Mouse (Mus musculus): ENCODE results near the gene Kmt2e. TPM values are rescaled to one million over a fixed set of nuclear protein-coding genes. Genes with fewer than 3 reads are reported as not detected.

Gene Kmt2e
- polyA plus RNA-seq, 2 experiments from 2014 or later, result 171 to 206 TPM

DNA sequence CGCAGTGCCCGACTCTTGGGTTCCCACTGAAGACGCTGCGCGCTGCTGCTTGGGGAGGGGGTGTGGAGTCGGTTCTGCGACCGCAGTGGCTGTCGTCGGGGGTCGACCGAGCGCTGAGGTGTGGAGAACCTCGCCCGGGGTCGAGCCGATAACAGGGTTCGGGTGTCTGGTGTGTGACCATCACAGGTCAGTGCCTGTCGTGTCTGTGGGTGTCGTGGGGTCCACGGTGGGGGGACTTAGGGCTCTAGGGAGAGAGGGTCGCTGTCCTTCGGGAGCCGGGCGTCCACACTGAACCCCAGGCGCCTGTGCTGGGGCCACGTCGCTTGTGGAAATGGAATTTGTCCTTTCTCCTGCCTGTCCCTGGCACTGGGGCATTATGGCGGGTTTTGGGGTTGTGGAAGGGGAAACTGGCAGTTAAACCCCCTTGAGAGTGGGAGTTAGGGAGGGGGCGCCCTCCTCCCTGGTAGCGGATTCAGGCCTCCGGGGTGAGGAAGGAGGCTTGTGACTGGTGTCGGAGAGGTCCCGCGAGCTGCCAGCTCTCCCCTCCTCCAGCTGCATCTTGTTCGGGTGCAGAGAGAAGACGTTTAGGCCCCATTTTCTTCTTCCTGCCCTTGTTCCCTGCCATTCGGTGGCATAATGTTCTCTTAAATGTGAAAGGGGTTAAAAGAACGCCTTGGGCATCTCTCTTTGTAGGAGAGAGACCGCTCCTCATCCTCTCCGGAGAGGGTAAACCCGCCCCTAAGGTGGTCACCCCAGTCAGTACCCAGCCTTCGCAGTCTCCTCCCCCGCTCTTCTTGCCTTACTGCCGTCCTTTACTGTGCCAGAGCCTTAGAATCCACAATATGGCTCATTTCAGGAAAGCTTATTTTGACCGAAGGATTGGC lies 599 bp downstream of the Kmt2e start:
- ATAC-seq, result peak; percentile 4

DNA sequence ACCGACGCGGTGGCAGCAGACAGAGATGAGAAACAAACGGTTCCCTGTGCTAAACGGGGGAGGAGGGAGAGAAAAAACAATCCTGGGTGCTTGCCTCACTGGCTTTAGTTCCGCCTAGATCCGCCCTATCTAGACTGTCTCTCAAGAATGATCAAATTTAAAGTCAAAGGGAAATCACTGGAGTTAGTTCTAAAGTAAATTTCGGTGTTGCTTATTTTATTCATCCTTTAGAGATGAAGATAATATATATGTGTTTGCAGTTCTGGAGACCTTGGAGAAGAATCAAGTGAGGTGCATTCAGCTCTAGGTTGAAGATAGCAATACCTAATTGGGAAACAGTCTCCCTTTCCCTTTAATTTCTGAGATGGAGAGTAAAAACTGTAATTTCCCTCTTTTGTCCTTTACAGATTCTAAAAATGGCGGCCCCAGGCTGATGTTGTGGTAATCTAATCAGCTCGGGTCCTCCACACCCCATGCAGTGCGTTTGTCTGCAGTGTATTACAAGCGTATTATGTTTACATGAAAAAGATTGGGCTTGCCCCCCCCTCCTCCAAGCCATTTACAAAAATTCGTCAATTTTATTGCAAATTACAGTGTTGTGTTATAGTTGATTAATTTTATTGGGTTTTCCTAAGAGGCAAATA lies 1.4 kb downstream of the Kmt2e start:
- ATAC-seq, result no peak

DNA sequence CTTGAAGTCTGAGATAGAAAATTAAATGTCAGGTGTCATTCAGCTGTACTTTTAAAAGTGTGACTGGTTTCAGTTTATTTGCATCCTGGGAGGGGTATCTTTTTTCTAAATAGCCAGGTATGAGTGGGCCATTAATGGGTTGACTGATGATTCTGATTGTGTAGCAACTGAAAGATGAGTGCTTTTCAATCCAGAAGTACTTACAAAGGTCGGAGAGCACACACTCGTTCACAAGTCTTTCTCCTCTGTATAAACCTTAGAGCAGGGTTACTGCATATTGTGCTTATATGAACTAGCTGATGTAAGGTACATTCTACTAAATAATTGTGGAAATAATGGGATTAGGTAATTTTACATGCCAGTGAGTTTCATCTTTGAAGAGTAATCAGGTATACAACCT lies 2.5 kb downstream of the Kmt2e start:
- ATAC-seq, result no peak

DNA sequence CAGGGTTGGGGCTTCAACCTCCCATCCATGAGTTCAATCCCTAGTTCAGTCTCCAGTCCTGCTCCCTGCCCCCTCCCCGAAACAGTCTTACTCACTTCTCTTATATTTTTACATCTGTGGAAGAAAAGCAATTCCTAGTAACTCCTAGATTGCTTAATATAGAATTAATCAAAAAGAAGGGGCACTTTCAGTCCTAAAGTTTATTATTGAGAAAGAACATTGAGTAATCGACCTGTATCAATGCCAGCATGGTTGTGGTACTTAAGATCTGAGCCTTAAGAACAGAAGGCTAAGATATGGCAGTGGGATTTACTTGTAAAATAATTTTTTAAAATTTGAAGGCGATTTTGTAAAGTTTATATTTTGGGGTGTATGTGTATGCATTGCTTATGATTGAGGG lies 5.6 kb downstream of the Kmt2e start:
- no peak for ATAC-seq

DNA sequence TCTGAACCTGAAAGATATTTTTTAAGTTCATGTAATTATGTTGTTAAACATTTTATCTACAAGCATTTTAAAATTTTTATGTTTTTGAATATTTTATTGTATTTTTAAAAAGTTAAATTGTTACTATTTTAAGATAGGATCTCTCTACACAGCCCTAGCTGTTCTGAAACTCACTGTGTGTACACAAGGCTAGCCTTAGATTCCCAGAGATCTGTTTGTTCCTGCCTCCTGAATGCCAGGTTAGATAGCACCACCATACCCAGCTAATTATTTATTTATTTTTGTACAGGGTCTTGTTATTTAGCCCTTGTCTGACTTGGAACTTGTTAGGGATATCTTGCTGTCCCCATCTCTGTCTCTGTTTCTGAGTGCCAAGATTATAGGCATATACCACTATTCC lies 6.3 kb downstream of the Kmt2e start:
- ATAC-seq, result no peak

DNA sequence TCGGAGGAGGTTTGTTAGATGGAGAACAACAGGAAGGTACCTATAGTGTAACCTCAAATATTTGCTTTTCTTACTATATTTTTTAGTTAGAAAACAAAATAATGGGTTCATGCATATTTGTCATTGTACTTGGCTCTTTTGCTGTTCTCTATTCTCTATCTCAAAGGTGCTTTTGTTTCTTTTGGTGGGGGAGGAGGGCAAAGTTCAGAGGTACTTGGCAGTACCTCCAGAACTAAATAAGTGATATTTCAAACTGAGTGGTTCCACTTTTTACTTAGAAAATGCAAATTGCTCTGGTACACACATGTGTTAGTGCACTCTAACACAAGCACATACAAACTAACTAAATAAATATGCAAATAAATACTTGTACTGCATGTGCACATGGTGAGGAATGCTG lies 7.7 kb downstream of the Kmt2e start:
- no peak for ATAC-seq

DNA sequence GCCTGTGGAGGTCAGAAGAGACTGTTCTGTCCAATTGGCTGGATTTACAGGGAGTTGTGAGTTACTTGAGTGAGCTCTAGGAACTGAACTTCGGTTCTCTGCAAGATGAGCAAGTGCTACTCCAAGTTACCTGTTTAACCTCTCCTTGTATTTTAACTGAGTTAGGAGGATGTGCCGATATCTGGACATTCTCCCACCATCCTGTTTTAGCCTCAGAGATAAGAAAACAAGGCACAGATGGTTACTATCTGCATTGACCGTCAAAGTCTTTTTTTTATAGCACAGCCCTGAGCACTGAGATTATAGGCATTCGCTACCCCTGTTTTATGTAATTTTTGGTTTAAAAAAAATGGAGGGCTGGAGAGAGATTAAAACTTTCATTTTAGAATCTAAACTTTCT lies 10.2 kb downstream of the Kmt2e start:
- no peak for ATAC-seq

DNA sequence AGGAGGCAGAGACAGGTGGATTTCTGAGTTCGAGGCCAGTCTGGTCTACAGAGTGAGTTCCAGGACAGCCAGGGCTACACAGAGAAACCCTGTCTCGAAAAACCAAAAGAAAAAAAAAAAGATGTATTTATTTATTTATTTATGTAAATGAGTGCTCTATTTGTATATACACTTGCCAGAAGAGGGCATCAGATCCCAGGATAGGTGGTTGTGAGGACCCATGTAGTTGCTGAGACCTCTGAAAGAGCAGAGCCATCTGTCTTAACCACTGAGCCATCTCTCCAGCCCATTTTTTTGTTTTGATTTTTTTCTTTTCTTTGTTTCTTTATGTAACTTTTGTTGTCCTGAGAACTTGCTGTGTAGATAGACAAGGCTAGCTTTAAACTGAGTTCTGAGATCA lies 19.3 kb downstream of the Kmt2e start:
- ATAC-seq, result peak; percentile 76

DNA sequence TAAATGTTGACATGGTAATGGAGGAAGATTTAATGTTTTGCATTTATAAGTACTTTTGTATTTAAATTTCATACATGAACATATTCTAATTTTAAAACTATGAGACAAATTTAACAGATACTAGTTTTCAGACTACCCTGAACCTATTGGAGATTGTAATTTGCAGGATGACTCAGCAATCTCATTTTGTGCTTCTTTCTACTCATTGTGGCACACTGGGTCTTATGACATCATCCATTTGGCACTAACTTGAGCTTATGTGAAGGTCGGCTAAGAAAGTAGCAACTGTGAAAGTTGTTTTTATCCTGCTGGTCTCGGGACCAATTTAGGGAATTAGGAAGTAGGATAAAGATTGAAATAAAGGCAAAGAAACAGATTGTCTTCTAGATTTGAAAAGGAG lies 27.4 kb downstream of the Kmt2e start:
- ATAC-seq, result no peak

DNA sequence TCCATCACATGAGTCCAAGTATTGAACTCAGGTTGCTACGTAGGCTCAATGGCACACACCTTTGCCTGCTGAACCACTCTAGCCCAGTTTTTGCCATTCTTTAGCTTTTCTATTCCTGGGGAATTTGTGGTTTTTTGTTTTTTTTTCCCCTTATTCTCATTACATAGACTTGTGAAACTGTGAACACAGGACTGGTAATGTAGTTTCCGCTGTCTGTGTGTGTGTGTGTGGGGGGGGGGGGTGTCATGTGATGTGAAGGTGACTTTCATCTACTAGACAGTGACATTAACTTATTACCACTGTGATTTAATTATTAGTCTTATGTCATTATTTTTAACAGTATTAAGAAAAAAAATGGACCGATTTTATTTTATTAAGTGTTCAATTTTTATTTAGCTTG lies 30.0 kb downstream of the Kmt2e start:
- peak; percentile 28 for ATAC-seq

DNA sequence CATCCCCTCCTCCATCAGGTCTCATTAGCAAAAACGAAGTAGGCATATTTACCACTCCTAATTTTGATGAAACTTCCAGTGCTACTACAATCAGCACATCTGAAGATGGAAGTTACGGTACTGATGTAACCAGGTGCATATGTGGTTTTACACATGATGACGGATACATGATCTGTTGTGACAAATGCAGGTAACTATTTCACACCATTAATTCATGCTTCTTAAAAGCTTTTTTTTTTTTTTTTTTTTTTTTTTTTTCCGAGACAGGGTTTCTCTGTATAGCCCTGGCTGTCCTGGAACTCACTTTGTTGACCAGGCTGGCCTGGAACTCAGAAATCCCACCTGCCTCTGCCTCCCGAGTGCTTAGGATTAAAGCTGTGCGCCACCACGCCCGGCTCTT lies 30.5 kb downstream of the Kmt2e start:
- no peak for ATAC-seq

DNA sequence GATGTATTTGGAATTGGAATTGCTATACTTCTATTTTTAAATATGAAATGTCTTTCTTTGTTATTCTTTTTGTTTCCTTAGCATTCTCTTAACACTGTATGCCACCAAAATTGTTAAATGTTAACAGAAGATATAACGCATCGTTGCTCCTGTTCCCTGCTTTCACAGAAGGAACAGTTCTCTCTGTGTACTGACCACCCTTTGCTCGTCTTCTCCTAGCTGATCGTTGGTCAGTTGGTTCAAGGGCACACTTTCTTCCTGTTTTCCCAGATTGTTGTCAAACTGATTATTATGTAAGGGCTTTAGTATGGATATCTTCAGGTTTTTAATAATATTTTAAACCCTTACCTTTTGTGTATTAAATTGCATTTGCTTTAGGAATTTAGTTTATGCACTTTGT lies 32.3 kb downstream of the Kmt2e start:
- no peak for ATAC-seq

DNA sequence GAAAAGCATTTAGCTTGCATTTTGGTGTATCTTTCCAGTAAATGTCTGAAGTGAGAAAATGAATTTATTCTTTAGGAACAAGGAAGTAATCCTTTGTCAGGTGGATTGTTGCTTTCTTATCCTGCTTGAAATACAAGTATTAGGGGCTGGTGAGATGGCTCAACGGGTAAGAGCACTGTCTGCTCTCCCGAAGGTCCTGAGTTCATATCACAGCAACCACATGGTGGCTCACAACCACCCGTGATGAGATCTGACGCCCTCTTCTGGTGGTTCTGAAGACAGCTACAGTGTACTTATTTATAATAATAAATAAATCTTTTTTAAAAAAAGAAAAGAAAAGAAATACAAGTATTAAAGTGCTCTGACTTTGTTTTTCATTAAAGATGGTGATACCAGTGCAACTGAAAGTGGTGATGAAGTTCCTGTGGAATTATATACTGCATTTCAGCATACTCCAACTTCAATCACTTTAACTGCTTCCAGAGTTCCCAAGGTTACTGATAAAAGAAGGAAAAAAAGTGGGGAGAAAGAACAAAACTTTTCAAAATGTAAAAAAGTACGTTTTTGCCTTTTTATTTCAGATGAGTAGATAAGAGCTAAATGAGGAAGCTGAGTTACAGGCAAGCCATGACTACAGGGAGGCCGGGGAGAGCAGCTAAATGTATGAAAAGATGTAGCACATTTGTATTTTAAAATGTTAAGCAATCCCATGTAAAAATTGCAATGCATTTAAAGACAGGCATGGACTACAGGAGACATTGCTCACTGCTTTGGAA lies 39.0 kb downstream of the Kmt2e start:
- ATAC-seq, result no peak

DNA sequence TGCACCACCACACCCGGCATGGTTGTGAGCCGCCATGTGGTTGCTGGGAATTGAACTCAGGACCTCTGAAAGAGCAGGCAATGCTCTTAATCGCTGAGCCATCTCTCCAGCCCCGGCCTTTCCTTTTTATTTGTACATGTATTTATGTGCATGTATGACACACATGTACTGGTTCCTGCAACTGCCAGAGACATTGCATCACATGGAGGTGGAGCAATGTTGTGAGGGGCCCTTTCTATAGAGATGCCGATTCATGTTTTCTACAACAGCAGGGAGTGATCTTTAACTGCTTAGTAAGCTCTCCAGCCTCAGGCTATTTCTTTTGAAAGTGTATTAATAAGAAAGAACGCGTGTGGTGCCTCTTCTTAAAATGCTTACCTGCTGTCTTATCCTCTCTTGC lies 49.6 kb downstream of the Kmt2e start:
- ATAC-seq, result no peak

DNA sequence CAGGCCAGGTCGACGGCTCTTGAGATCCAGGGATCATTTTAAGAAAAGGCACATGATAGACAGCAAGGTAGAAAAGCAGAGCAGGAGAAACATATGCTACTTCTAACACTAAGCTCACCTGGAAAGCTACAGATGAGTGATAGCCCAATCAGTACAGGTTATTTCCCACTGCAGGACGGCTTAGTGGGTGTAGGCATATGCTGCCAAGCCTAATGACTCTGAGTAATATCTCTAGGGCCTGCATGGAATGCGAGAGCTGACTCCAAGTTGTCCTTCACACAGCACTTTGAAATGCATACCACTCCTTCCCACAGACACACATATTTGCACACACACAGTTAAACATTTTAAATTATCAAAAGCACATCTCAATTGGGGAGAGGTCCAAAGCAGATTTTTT lies 55.0 kb downstream of the Kmt2e start:
- ATAC-seq, result no peak

DNA sequence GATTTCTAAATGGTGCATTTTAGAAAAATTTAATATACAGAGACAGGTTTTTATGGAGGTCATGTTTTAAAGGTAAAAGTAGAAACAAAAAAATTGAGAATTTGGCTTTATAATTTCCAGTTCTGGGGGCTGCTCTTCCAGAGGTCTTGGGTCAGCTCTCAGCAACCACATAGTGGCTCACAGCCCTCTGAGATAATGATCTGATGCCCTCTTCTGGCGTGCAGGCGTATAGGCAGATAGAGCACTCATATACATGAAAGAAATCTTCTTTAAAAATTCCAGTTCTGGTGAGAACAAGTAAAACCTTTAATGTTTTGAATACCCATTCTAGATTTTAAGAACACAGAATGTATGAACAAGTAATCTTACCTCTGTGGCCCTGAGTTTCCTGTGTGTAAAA lies 56.6 kb downstream of the Kmt2e start:
- peak; percentile 43 for ATAC-seq

DNA sequence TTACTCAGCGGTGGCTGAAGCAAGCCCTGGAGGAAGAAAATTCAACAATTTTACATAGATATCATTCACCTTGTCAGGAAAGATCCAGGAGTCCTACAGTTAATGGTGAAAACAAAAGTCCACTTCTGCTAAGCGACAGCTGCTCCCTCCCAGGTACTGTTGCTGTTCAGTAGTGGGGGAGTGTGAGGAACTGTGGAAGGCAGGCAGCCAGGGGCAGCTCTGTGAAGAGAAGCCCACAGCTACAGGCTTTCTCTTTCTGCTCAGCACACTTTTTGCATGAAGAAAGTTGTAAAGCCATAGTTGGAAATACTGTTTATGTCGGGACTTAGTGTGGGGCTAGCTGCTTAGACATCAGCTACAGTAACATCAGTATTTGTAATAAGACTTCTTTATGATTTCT lies 62.2 kb downstream of the Kmt2e start:
- ATAC-seq, result no peak

DNA sequence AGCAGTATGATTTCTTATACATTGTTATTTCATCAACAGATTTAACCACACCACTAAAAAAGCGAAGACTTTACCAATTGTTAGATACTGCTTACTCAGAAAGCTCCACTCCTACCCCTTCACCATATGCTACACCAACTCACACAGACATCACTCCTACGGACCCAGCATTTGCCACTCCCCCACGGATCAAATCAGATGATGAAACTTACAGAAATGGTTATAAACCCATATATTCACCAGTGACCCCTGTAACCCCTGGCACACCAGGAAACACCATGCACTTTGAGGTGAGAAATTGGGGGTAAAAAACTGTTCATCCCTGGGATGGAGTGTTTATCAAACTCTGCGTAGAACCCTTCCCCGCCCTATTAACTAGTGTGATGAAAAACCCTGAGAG lies 62.7 kb downstream of the Kmt2e start:
- ATAC-seq, result no peak

DNA sequence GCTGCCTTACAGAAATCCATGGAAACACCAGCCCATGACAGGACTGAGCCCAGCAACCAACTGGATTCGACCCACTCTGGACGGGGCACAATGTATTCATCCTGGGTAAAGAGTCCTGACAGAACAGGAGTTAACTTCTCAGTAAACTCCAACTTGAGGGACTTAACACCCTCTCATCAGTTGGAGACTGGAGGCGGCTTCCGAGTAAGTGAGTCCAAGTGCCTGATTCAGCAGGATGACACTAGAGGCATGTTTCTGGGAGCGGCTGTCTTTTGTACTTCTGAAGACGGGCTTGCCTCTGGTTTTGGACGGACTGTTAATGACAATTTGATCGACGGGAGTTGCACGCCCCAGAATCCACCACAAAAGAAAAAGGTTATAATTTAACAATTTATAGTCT lies 63.7 kb downstream of the Kmt2e start:
- ATAC-seq, result no peak

DNA sequence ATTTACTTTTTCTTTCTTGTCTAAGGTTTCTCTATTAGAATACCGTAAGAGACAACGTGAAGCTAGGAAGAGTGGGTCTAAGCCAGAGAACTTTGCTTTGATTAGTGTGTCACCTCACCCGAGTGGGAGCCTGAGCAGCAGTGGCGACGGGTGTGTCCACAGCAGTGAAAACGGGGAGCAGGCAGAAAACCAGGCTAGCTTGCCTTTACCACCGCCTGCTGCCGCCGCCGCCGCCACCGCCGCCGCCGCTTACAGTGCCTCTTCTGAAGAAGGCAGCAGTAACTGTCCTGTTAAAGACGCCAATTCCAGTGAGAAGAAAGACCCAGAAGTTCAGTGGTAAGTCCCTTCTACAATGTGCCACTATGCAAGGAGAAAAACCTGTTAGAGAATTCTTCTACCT lies 65.0 kb downstream of the Kmt2e start:
- no peak for ATAC-seq

DNA sequence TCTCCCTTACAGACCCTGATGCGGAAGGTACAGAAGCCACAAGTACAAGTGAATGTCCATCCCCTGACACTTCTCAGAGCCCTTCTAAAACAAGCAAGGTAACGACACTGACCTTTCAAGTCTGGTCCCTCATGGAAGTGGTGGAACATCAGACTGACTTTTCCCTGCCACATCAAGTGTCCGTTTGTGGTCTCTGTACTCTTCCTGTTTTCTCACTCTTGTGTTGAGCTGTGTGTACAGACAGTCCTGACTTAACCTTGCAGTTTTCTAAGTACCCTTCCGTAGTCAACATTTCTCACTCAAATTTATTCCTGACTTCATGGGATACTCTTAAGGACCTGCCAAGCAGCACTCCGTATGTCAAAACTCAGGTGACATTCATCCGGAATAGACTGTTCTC lies 66.5 kb downstream of the Kmt2e start:
- no peak for ATAC-seq

DNA sequence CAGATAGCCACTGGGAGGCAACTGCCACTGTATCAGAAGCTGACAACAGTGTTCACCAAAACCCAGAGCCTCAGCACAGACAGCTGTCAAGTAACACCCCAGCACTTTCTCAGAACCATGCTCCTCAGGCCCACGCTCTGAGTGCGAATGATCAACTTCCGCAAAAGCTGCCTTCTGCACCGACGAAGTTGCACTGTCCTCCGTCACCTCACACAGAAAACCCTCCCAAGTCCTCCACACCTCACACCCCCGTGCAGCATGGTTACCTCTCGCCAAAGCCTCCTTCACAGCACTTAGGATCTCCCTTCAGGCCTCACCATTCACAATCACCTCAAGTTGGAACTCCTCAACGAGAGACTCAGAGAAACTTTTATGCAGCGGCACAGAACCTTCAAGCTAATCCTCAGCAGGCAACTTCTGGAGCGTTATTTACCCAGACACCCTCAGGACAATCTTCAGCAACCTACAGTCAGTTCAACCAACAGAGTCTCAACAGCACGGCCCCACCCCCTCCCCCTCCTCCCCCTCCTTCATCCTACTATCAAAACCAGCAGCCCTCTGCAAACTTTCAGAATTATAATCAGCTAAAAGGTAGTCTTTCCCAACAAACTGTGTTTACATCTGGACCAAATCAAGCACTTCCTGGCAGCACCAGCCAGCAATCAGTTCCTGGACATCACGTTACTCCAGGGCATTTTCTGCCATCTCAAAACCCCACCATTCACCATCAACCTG lies 67.5 kb downstream of the Kmt2e start:
- no peak for ATAC-seq
